Mouse (Mus musculus) embryonic facial prominence, embryonic 11.5 days (tissue): Measurements from ENCODE around the gene Mex3d. TPM values are rescaled to one million over a fixed set of nuclear protein-coding genes. Genes with fewer than 3 reads are reported as not detected.

ENCODE experiments used
- ATAC-seq: fragments of 200-750 bp; cut with Nextera tagmentation; replicated peaks from 2 replicates; pipeline ENCODE4 v1.8.0; 2017; ENCODE audit warnings: low read depth; ENCODE audit not compliant: insufficient number of reproducible peaks, low FRiP score, low TSS enrichment
- DNase-seq: peaks from one replicate; pipeline ENCODE4 v3.0.0-alpha.2; 2015; ENCODE audit warnings: low spot score
- H3K27ac ChIP-seq: fragments of 300-500 bp; sonication (generic); replicated peaks from 2 replicates; pipeline ENCODE4 v1.5.1; 2014; ENCODE audit warnings: mild to moderate bottlenecking, low read depth, low read length, control low read depth
- H3K27me3 ChIP-seq: fragments of 300-500 bp; sonication (generic); 2 replicates; pipeline ENCODE4 v1.6.1; 2014; ENCODE audit warnings: mild to moderate bottlenecking, low read length, moderate library complexity, mixed read lengths; ENCODE audit not compliant: control insufficient read depth, insufficient read depth
- H3K36me3 ChIP-seq: fragments of 300-500 bp; sonication (generic); replicated peaks from 2 replicates; pipeline ENCODE4 v1.6.1; 2014; ENCODE audit warnings: low read depth, mild to moderate bottlenecking, low read length, moderate library complexity, mixed read lengths; ENCODE audit not compliant: control insufficient read depth, insufficient read depth
- H3K4me1 ChIP-seq: fragments of 300-500 bp; sonication (generic); 2 replicates; pipeline ENCODE4 v1.6.1; 2014; ENCODE audit warnings: low read length, mixed read lengths; ENCODE audit not compliant: control insufficient read depth, insufficient read depth
- H3K4me2 ChIP-seq: fragments of 300-500 bp; sonication (generic); 2 replicates; pipeline ENCODE4 v1.6.1; 2014; ENCODE audit warnings: low read depth, mild to moderate bottlenecking, control low read depth, low read length, moderate library complexity
- H3K4me3 ChIP-seq: fragments of 300-500 bp; sonication (generic); 2 replicates; pipeline ENCODE4 v1.5.1; 2014; ENCODE audit warnings: low read depth, low read length, control low read depth
- H3K9ac ChIP-seq: fragments of 300-500 bp; sonication (generic); replicated peaks from 2 replicates; pipeline ENCODE4 v1.6.1; 2014; ENCODE audit warnings: mild to moderate bottlenecking, control low read depth, low read length
- H3K9me3 ChIP-seq: fragments of 300-500 bp; sonication (generic); replicated peaks from 2 replicates; pipeline ENCODE4 v1.6.1; 2016; ENCODE audit warnings: mild to moderate bottlenecking, low read length, inconsistent platforms, mixed read lengths; ENCODE audit not compliant: control insufficient read depth
- WGBS: fragments of 180-500 bp; shearing (Covaris S2); extraction: QIAGEN DNeasy Blood & Tissue Kit; methylation state at CpG from one replicate; pipeline ENCODE4 v1.1.7; 2014; 5-methylcytosine and 5-hydroxymethylcytosine counted together
- polyA plus RNA-seq: library from polyadenylated mRNA; unstranded; fragments of >200 nt; fragmentation: Nextera tagmentation; extraction: Ambion mirVana; gene quantifications from 2 replicates; pipeline ENCODE4 v1.2.1, GENCODE M21; 2014

The Mex3d gene
- polyA plus RNA-seq, 1 experiment from 2014 or later = 10.3 TPM

DNA sequence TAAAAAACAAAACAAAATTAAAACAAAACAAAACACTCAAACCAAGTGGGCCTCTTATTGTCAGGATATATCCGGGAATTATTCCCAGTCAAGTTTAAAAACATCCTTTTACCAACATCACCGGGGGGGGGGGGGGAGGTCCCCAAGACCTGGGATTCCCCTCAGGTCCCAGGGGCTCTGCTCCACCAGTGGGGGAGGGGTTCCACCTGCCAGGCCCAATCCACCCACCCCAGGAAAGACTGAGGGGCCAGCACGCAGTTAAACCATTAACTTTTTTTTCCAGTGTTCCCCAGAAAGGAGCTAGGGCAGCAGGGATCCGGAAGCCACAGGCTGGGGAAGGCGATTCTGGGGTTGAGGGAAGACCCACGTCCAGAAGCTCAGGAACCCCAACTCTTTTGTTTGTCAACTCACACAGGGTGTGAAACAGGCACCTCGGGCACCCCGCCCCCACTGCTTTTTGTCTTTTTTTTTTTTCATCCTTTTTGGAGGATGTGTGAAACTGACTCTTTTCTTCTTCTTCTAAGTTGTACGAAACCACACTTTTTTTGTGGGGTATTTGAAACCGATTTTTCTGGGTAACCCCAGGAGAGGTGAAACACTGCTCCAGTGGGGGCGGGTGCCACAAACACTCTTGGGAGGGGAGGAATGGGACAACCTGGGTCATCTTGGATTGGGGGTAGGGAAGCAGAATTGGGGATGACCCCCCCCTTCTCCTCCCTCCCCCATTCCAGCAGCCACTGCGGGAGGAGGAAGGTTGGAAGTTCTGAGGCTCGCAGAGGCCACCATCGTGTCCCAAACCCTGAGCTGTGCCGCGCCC, 44.3 kb upstream of the Mex3d start:
- peak overlapping the region; percentile 99 for H3K9ac ChIP-seq
- no peaks in the 10 kb centered on the region for H3K27me3 ChIP-seq
- peak overlapping the region; percentile 6; the same call in 1 of the 2 replicates for H3K27ac ChIP-seq
- DNase-seq (peak; percentile 35), ATAC-seq (no peak)
- H3K4me2 ChIP-seq = peak overlapping the region; percentile 89
- no peaks in the 10 kb centered on the region for H3K9me3 ChIP-seq
- no peaks in the 10 kb centered on the region; the same call in 1 of the 2 replicates for H3K4me1 ChIP-seq
- H3K36me3 ChIP-seq = peaks cover 31% of the 10 kb centered on the region
- peak overlapping the region; percentile 99 for H3K4me3 ChIP-seq
- WGBS = 23% methylated on average over 16 of the region's 16 CpGs

DNA sequence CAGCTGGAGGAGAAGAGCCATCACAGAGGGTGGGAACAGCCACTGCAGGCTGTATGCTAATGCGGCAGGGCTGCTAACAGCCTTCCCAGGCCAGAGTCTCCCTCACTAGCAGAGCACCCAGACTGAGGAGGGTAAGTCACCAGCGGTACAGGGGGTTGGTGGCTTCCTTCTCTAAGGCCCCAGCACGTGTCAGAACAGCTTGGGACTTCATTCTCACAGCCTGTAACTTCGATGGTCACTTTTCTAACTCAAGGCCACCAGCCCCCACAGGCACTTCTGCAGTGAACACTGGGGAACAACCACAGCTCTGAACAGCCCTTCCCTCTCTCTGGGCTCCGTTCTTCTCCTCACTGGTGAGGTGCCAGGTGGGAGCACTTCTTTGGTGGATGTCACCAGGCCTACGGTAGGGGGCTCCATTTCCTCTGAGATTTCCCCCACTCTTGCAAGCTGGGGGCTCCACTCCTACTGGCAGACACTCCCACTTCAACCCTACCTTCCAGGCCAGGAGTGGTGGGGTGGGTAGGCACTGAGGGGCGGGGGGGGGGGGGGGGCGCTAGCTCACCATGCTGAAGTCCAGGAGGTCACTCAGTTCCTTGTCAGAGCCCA, 43.0 kb upstream of the Mex3d start:
- H3K4me3 ChIP-seq = no peak overlapping the region
- no peak overlapping the region for H3K9ac ChIP-seq
- ATAC-seq (no peak), DNase-seq (no peak)
- 75% methylated on average over 6 of the region's 8 CpGs for WGBS
- H3K27ac ChIP-seq = no peak overlapping the region
- no peaks in the 10 kb centered on the region for H3K27me3 ChIP-seq
- H3K4me2 ChIP-seq = no peak overlapping the region
- H3K9me3 ChIP-seq = no peaks in the 10 kb centered on the region
- H3K4me1 ChIP-seq = no peaks in the 10 kb centered on the region; the same call in 1 of the 2 replicates
- peaks cover 41% of the 10 kb centered on the region for H3K36me3 ChIP-seq

DNA sequence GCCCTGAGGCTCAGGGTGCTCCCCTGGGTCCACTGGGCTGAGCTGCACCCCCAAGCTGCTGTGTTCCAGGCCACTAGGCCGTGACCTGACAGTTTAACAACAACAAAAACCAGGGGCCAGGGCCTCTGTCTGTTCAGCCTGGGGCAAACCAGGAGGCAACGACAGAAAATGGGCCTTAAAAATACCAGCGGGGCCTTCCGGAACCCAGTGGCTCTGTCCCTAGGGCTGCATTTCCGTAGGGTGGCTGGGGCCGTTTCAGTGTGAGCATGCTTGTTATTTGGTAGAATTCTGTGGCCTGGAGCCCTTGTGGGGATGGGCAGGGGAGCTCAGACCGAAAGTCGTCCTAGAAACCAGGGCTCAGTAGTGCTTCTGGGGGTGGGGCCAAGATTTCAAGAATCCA, 42.3 kb upstream of the Mex3d start:
- Histone ChIP-seq H3K27ac (no peak overlapping the region), H3K4me3 (no peak overlapping the region), H3K4me1 (no peaks in the 10 kb centered on the region; the same call in 1 of the 2 replicates), H3K9me3 (no peaks in the 10 kb centered on the region), H3K4me2 (no peak overlapping the region), H3K9ac (no peak overlapping the region), H3K36me3 (peaks cover 48% of the 10 kb centered on the region), H3K27me3 (no peaks in the 10 kb centered on the region)
- DNase-seq = no peak
- WGBS = 83% methylated on average over 8 of the region's 8 CpGs
- ATAC-seq = no peak

GRCm38 (mm10) chr10:80425041-80425440, 37.6 kb upstream of the Mex3d start:
- no peak overlapping the region for H3K27ac ChIP-seq
- DNase-seq (no peak), ATAC-seq (no peak)
- no peak overlapping the region for H3K4me2 ChIP-seq
- no peaks in the 10 kb centered on the region for H3K9me3 ChIP-seq
- H3K36me3 ChIP-seq = peaks cover 59% of the 10 kb centered on the region
- no peaks in the 10 kb centered on the region for H3K27me3 ChIP-seq
- no peak overlapping the region for H3K4me3 ChIP-seq
- no peaks in the 10 kb centered on the region; the same call in 1 of the 2 replicates for H3K4me1 ChIP-seq
- 95% methylated on average over 3 of the region's 3 CpGs for WGBS
- H3K9ac ChIP-seq = no peak overlapping the region

DNA sequence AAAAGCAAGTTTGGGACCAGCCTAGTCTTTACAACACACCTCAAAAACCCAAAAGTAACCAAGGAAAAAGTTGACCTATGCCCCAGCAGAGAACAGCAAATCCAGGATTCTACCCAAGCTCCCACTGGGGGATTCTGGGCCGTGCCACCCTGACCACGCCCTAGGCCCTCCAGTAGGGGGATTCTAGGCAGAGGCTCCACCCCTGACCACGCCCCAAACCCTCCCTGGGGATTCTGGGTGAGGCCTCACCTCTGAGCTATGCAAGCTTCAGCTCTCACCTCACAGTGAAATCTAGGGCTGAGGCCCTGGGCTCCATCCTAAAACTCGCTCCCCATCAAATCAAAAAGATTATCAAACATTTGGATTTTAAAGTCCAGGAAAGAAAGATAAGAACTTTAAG, 36.1 kb upstream of the Mex3d start:
- no peaks in the 10 kb centered on the region for H3K4me1 ChIP-seq
- H3K4me3 ChIP-seq = no peak overlapping the region
- no peaks in the 10 kb centered on the region for H3K27me3 ChIP-seq
- no peak overlapping the region for H3K27ac ChIP-seq
- H3K4me2 ChIP-seq = no peak overlapping the region
- 58% methylated on average over 4 of the region's 4 CpGs for WGBS
- H3K9me3 ChIP-seq = no peaks in the 10 kb centered on the region
- DNase-seq (peak; percentile 36), ATAC-seq (no peak)
- H3K36me3 ChIP-seq = peaks cover 60% of the 10 kb centered on the region
- no peak overlapping the region for H3K9ac ChIP-seq

DNA sequence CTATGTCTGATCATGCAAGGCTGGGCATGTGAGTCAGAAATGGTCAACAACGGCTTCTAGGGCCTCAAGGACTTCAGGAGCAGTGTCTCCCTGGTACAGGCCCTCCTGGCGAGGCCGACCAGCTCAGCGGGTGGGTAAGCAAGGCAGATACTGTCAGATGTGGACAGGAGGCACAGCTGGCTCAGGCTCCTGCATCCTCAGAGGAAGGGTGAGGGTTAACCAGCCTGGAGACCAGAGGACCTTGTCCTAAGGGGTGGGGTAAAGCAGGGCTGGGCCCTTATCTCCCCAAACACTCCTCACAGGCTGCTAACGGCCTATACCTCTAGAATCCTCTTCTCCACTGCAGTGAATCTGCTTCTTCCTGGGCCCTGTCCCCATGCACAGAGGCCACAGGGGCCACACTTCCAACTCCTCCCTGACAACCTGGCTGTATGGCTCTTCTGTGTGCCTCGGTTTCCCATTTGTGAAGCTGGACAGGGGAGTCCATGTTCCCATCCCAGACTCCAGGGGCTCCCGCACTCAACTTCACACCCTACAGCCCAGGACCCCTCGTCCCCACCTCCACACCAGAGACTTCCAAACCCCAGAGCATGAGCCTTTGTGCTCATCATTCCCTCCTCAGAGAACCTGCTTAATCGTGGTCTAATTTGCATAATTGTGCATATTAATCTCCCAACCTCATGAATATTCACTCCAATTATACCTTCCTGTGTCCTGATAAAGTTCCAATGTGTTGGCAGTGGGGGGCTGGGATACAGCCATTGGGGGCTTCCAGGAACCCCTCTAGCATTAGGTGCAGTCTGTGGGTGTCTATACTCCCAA, 34.4 kb upstream of the Mex3d start:
- 90% methylated on average over 9 of the region's 9 CpGs for WGBS
- Histone ChIP-seq H3K4me1 (no peaks in the 10 kb centered on the region), H3K27me3 (no peaks in the 10 kb centered on the region), H3K4me2 (no peak overlapping the region), H3K4me3 (no peak overlapping the region), H3K9me3 (no peaks in the 10 kb centered on the region), H3K9ac (no peak overlapping the region), H3K36me3 (peaks cover 53% of the 10 kb centered on the region), H3K27ac (no peak overlapping the region)
- ATAC-seq = no peak
- DNase-seq = no peak

DNA sequence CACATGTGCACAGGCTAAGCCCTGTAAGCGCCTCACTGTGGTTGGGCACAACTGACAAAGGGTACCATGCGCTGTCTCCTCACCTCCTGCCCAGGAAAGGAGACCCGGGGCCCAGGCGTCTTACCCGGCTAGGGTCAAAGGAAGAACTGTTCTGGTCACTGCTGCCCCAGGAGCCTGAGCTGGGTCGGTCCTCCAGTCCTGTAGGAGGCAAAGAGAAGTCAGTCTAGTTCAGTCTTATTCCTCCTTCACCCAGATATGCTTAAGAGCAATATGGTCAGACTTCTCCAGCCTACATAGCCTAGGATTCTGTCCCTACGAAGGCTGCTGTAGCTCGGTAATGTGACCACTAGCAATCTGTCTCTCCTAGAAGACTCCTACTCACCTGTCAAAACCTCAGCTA, 33.7 kb upstream of the Mex3d start:
- Histone ChIP-seq H3K27ac (no peak overlapping the region), H3K4me3 (no peak overlapping the region), H3K36me3 (peaks cover 53% of the 10 kb centered on the region), H3K9ac (no peak overlapping the region), H3K4me2 (no peak overlapping the region), H3K4me1 (no peaks in the 10 kb centered on the region), H3K27me3 (no peaks in the 10 kb centered on the region), H3K9me3 (no peaks in the 10 kb centered on the region)
- ATAC-seq (no peak), DNase-seq (no peak)
- WGBS = 93% methylated on average over 8 of the region's 8 CpGs
